Mouse (Mus musculus): ENCODE results near the gene Olfr916.

Olfr916 gene

DNA sequence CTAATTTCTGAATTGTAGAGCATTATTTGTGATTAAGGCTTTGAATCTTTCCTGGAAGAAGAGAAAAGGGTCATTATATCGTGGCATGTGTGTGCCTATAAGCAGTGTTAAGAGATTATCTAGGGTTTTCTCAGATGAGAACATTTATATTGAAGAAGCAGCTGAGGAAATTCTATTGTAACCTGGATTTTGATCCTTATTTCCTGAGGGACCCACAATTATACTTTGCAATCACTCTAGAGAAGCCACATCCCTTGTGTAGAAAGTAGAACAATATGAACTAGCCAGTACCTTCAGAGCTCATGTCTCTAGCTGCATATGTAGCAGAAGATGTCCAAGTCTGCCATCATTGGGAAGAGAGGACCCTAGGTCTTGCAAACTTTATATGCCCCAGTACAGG lies at the start of gene Olfr916:
TSS of gene Olfr916 (minus strand) at position 101 of the 400 bp plus-strand sequence.
- no peak for DNase-seq (ENCODE audit: low read depth, low spot score)

DNA sequence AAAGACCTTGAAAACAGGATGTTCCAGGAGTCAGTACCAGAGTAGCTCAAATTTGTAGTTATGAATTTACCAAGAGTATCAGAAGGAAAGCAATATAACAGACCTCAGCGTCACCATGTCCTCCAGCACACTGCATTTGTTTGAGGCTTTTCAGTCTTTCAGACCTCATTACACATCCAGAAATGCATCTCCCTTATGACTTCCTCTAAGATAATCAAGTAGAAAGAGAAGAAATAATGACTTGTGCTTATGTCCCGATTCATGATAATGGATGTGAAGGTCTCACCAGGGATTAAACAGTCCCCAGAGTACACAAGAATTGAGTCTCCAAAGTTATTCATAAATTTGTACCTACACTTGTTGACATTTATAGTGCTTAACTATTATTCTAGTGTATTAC lies 14.8 kb upstream of the Olfr916 start, which contains the start of gene Olfr918:
TSS of gene Olfr918 (minus strand) at position 101 of the 400 bp plus-strand sequence.
- no peak for DNase-seq (ENCODE audit: low read depth, low spot score)

DNA sequence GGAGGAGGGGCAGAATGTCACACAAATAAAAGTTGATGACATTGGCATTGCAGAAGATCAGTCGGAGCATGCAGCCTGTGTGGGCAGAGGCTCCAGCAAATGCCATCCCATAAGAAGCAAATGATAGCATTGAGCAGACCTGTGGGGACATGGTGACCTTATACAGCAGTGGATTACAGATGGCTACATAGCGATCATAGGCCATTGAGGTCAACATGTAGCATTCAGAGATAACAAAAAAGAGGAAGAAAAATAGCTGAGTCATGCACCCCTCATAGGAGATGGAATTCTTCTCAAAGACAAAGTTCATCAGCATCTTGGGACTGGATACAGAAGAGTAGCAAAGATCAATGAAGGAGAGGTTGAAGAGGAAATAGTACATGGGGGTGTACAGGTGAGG lies 13.2 kb upstream of the Olfr916 start:
- DNase-seq (ENCODE audit: low read depth, low spot score) = no peak

DNA sequence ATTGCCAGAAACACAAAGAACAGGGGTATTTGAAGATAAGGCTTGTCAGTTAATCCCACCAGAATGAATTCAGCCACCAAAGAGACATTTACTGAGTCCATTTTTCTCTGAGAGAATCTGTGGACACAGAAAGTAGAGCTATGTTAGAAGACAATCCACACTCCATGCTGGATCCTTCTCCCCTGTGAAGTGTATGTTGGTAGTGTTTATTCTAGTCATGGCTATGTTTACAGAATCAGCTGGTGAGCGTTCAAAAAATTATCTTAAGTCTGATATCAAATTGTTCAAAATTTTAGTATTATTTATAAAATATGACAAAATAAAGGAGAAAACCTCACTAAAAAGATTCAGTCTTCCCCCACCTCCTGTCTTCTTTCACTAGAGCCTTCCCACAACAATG lies 6.1 kb upstream of the Olfr916 start, which contains the start of gene Olfr917:
TSS of gene Olfr917 (minus strand) at position 101 of the 400 bp plus-strand sequence.
- no peak for DNase-seq (ENCODE audit: low read depth, low spot score)

DNA sequence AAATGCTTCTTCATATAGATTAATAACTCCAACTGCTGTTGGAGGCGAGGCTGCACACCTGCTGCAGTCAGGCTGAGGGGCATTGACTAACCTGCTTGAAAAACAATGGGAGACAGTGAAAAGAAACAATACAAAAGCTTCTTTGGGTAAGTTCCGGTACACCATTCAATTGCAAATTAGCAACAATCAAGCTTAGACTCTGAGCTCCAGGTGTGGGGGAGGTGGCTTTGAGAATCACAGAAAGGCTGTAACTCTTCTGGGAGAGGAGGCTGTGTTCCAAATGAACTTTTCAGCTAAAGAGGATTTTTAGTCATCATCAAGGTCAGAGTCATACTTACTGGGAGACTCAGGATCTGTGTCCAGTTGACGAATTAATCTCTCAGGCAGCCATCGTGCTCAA lies 27.3 kb downstream of the Olfr916 start:
- DNase-seq (ENCODE audit: low read depth, low spot score) = no peak

Measured in brain, embryonic 18.5 days (tissue).